Mouse (Mus musculus): Measurements from ENCODE around the gene Zfp30. TPM values are rescaled to one million over a fixed set of nuclear protein-coding genes. Genes with fewer than 3 reads are reported as not detected.

Gene Zfp30
- 3.3 TPM for polyA plus RNA-seq (2012; fragmentation: generic; extraction: Trizol)

DNA sequence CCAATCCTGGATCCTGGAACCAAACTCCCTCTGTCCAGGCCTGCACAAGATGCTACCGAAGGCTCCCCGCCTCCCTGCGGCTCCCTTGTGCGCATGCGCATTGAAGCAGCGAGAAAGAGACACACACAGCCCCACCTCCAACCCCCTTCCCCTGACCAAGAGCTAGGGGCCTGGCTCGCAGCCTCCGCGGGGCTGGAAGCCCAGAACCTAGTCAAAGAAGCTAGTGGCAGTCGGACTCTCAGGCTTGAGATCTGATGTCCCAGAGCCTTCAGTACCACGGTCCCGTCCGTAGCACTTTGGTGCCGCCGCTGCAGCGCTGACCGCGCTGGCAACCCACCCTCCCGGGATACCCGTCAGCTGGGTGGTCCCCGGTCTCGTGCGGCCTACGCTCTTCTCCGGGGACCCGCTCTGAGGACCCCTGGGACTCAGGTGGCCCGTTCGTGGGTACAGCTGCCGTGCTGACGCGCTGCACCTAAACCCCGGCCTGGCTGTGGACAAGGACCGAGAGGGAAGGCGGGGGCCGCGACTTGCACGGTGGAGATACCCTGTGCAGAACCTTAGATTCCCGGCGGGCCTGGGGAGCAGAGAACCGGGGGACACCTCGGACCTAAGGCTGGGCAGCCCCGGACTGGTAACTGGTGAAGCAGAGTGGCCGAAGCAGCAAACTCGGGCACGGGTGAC is at the start of gene Zfp30:
Gene Zfp30, plus strand, starts transcription at position 128 of the 681 bp plus-strand sequence.
- no peak for TF ChIP-seq CEBPB (IDR thresholded peaks at IDR 0.05; ENCODE audit: insufficient read depth, poor library complexity, severe bottlenecking)
- no peak for TF ChIP-seq E2F4 (IDR thresholded peaks at IDR 0.05; ENCODE audit: insufficient read depth)
- no peak for TF ChIP-seq USF1 (IDR thresholded peaks at IDR 0.05; ENCODE audit: low read depth)
- TF ChIP-seq MYOG (IDR thresholded peaks at IDR 0.05; ENCODE audit: control insufficient read depth in 1 of 3, insufficient read depth in 1 of 3, insufficient read length in 2 of 3, low read depth in 2 of 3), result peak in 1 of 3 experiments; percentile 37
- no peak for TF ChIP-seq TCF3 (IDR thresholded peaks at IDR 0.05; ENCODE audit: insufficient read length, low read depth)
- TF ChIP-seq POLR2AphosphoS2 (IDR thresholded peaks at IDR 0.05; ENCODE audit: insufficient read length, low read depth), result peak; percentile 55
- TF ChIP-seq SRF (IDR thresholded peaks at IDR 0.05; ENCODE audit: control insufficient read depth, insufficient read length, low read depth), result no peak
- TF ChIP-seq TCF12 (IDR thresholded peaks at IDR 0.05; ENCODE audit: insufficient read depth, poor library complexity, severe bottlenecking), result no peak
- peak in 1 of 3 experiments; percentile 26 for TF ChIP-seq MYOD1 (IDR thresholded peaks at IDR 0.05; ENCODE audit: control insufficient read depth in 1 of 3, insufficient read length in 2 of 3, low read depth in 2 of 3)
- TF ChIP-seq POLR2A (IDR thresholded peaks at IDR 0.05; ENCODE audit: insufficient read length, low read depth), result peak; percentile 37
- no peak for TF ChIP-seq MAX (IDR thresholded peaks at IDR 0.05; ENCODE audit: low read depth)
- TF ChIP-seq REST (IDR thresholded peaks at IDR 0.05; ENCODE audit: insufficient read depth, insufficient read length), result no peak
- Histone ChIP-seq H3ac (ENCODE audit: control insufficient read depth, insufficient read length) (peak within 1 kb of the TSS; percentile 76), H3K4me3 (peak within 1 kb of the TSS; percentile 64), H3K27me3 (ENCODE audit: control insufficient read depth, insufficient read depth, insufficient read length) (no peaks in the 10 kb centered on the region), H3K79me2 (ENCODE audit: control insufficient read depth, insufficient read depth) (no peaks in the 10 kb centered on the region), H3K36me3 (ENCODE audit: control insufficient read depth, insufficient read depth) (peaks cover under 1% of the 10 kb centered on the region), H3K4me2 (ENCODE audit: low read depth) (peak within 1 kb of the TSS; percentile 86)

DNA sequence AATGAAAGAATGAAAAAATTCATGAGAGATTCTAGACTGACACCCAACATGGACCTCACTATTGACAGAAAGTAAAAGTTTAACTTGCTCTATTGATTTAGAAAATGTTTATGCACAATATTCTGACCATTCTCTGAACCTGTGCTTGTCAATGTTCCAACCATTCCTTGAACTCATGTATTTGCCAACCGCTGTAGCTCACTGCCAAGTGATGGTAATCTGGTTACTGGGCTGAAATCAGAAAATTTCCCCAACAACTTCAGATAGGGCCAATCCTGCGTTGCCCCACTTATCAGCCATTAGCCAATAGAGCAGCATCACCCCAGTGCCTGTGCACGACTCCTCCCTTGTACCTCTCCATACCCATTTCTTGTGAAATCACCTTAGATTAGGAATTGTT is 41.5 kb upstream of the Zfp30 start:
- H3K79me2 ChIP-seq (ENCODE audit: control insufficient read depth, insufficient read depth), result no peaks in the 10 kb centered on the region
- H3K36me3 ChIP-seq (ENCODE audit: control insufficient read depth, insufficient read depth), result no peaks in the 10 kb centered on the region
- H3K27me3 ChIP-seq (ENCODE audit: control insufficient read depth, insufficient read depth, insufficient read length), result no peaks in the 10 kb centered on the region
- TF ChIP-seq CEBPB (IDR thresholded peaks at IDR 0.05; ENCODE audit: insufficient read depth, poor library complexity, severe bottlenecking) (no peak), REST (IDR thresholded peaks at IDR 0.05; ENCODE audit: insufficient read depth, insufficient read length) (no peak), E2F4 (IDR thresholded peaks at IDR 0.05; ENCODE audit: insufficient read depth) (no peak), MYOG (IDR thresholded peaks at IDR 0.05; ENCODE audit: control insufficient read depth in 1 of 3, insufficient read depth in 1 of 3, insufficient read length in 2 of 3, low read depth in 2 of 3) (no peak), SRF (IDR thresholded peaks at IDR 0.05; ENCODE audit: control insufficient read depth, insufficient read length, low read depth) (no peak), POLR2AphosphoS2 (IDR thresholded peaks at IDR 0.05; ENCODE audit: insufficient read length, low read depth) (no peak), TCF12 (IDR thresholded peaks at IDR 0.05; ENCODE audit: insufficient read depth, poor library complexity, severe bottlenecking) (no peak), USF1 (IDR thresholded peaks at IDR 0.05; ENCODE audit: low read depth) (no peak), POLR2A (IDR thresholded peaks at IDR 0.05; ENCODE audit: insufficient read length, low read depth) (no peak), MYOD1 (IDR thresholded peaks at IDR 0.05; ENCODE audit: control insufficient read depth in 1 of 3, insufficient read length in 2 of 3, low read depth in 2 of 3) (no peak), TCF3 (IDR thresholded peaks at IDR 0.05; ENCODE audit: insufficient read length, low read depth) (no peak), MAX (IDR thresholded peaks at IDR 0.05; ENCODE audit: low read depth) (no peak)
- no peak overlapping the region for H3K4me3 ChIP-seq
- no peak overlapping the region for H3K4me2 ChIP-seq (ENCODE audit: low read depth)
- H3ac ChIP-seq (ENCODE audit: control insufficient read depth, insufficient read length), result no peak overlapping the region

DNA sequence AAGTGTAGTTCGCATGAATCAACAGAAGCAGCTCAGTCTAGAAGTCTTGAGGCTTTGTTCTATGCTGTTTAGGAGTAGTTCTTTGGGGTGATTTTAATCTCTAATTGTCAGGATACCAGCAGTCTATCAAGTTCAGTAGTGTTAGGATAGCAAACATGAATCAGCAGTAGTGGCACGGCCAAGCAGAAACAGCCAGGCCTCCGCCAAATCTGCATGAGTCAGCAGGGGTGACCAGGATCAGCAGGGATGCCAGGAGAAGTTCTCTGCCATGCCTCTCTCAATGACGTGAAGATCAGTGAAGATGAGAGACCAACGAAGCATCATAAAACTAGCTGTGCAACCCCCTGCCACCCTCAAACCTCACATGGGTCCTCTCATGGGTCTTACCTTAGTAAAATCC is 23.3 kb upstream of the Zfp30 start:
- no peaks in the 10 kb centered on the region for H3K79me2 ChIP-seq (ENCODE audit: control insufficient read depth, insufficient read depth)
- H3ac ChIP-seq (ENCODE audit: control insufficient read depth, insufficient read length), result no peak overlapping the region
- no peaks in the 10 kb centered on the region for H3K27me3 ChIP-seq (ENCODE audit: control insufficient read depth, insufficient read depth, insufficient read length)
- no peaks in the 10 kb centered on the region for H3K36me3 ChIP-seq (ENCODE audit: control insufficient read depth, insufficient read depth)
- no peak overlapping the region for H3K4me3 ChIP-seq
- no peak overlapping the region for H3K4me2 ChIP-seq (ENCODE audit: low read depth)
- no peak for TF ChIP-seq MYOD1 (IDR thresholded peaks at IDR 0.05; ENCODE audit: control insufficient read depth in 1 of 3, insufficient read length in 2 of 3, low read depth in 2 of 3)
- TF ChIP-seq MYOG (IDR thresholded peaks at IDR 0.05; ENCODE audit: control insufficient read depth in 1 of 3, insufficient read depth in 1 of 3, insufficient read length in 2 of 3, low read depth in 2 of 3), result no peak
- no peak for TF ChIP-seq CEBPB (IDR thresholded peaks at IDR 0.05; ENCODE audit: insufficient read depth, poor library complexity, severe bottlenecking)
- TF ChIP-seq TCF12 (IDR thresholded peaks at IDR 0.05; ENCODE audit: insufficient read depth, poor library complexity, severe bottlenecking), result no peak
- no peak for TF ChIP-seq REST (IDR thresholded peaks at IDR 0.05; ENCODE audit: insufficient read depth, insufficient read length)
- TF ChIP-seq E2F4 (IDR thresholded peaks at IDR 0.05; ENCODE audit: insufficient read depth), result no peak
- TF ChIP-seq SRF (IDR thresholded peaks at IDR 0.05; ENCODE audit: control insufficient read depth, insufficient read length, low read depth), result no peak
- no peak for TF ChIP-seq POLR2AphosphoS2 (IDR thresholded peaks at IDR 0.05; ENCODE audit: insufficient read length, low read depth)

DNA sequence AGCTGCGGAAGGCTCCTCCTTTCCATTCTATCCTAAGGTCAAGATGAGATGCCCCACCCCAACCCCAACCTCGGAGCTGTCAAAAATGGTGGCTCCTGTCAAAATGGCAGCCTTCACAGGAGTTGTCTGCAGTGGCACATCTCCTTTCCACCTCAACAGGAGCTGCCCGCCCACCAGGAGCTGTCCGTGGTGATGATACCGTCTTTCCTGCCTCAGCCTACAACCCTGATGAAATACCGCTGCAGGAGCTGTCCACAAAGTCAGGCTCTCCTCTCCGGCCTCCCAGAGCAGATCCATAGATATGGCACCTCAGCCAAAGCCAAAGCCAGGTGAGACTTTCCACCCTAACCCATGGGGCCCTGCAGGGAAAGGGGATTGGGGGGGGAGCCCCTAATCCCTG is 19.1 kb upstream of the Zfp30 start:
- TF ChIP-seq USF1 (IDR thresholded peaks at IDR 0.05; ENCODE audit: low read depth), result no peak
- no peak for TF ChIP-seq CEBPB (IDR thresholded peaks at IDR 0.05; ENCODE audit: insufficient read depth, poor library complexity, severe bottlenecking)
- no peak for TF ChIP-seq MYOG (IDR thresholded peaks at IDR 0.05; ENCODE audit: control insufficient read depth in 1 of 3, insufficient read depth in 1 of 3, insufficient read length in 2 of 3, low read depth in 2 of 3)
- no peak for TF ChIP-seq POLR2AphosphoS2 (IDR thresholded peaks at IDR 0.05; ENCODE audit: insufficient read length, low read depth)
- TF ChIP-seq MAX (IDR thresholded peaks at IDR 0.05; ENCODE audit: low read depth), result no peak
- no peak for TF ChIP-seq MYOD1 (IDR thresholded peaks at IDR 0.05; ENCODE audit: control insufficient read depth in 1 of 3, insufficient read length in 2 of 3, low read depth in 2 of 3)
- no peak for TF ChIP-seq TCF12 (IDR thresholded peaks at IDR 0.05; ENCODE audit: insufficient read depth, poor library complexity, severe bottlenecking)
- TF ChIP-seq REST (IDR thresholded peaks at IDR 0.05; ENCODE audit: insufficient read depth, insufficient read length), result peak; percentile 86
- Histone ChIP-seq H3ac (ENCODE audit: control insufficient read depth, insufficient read length) (no peak overlapping the region), H3K4me3 (no peak overlapping the region)

More for the DNA sequence above, 19.1 kb upstream of the Zfp30 start:
- no peaks in the 10 kb centered on the region for H3K27me3 ChIP-seq (ENCODE audit: control insufficient read depth, insufficient read depth, insufficient read length)
- H3K4me2 ChIP-seq (ENCODE audit: low read depth), result no peak overlapping the region
- H3K36me3 ChIP-seq (ENCODE audit: control insufficient read depth, insufficient read depth), result no peaks in the 10 kb centered on the region
- peaks cover 12% of the 10 kb centered on the region for H3K79me2 ChIP-seq (ENCODE audit: control insufficient read depth, insufficient read depth)

Data from myocyte (in vitro differentiated cells).